Mouse (Mus musculus): ENCODE data around the gene Slc9c1. TPM values are rescaled to one million over a fixed set of nuclear protein-coding genes. Genes with fewer than 3 reads are reported as not detected.

The Slc9c1 gene
- polyA plus RNA-seq, 1 experiment, result not detected

DNA sequence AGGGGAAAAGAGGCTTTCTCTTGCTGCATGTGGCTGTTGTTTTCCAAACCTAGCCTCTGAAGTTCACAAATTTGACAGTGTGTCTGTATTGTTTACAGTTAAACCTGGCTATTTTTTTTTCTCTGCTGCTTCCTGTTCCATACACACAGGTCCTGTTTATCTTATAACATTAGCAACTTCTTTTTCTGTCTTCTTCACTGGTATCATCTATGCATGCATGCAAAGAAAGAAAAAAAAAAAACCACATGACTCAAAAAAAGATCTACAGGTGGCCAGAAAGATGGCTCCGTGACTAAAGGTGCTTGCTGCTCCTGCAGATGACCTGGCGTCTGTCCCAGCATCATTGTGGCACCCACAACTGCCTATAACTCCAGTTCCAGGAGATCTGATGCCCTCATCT lies 90.2 kb downstream of the Slc9c1 start:
- Histone ChIP-seq H3K9me3 (replicated peaks; ENCODE audit: control insufficient read depth, insufficient read depth, low read length, poor library complexity, severe bottlenecking) (no peaks in the 10 kb centered on the region), H3K9ac (ENCODE audit: low read depth, poor library complexity, severe bottlenecking) (no peak overlapping the region), H3K36me3 (ENCODE audit: control insufficient read depth, insufficient read depth, low read length, poor library complexity, severe bottlenecking) (no peaks in the 10 kb centered on the region), H3K4me3 (ENCODE audit: low read depth, low read length) (no peak overlapping the region), H3K27ac (ENCODE audit: insufficient read depth, low read length) (no peak overlapping the region), H3K4me1 (ENCODE audit: control insufficient read depth, insufficient read depth, low read length) (no peaks in the 10 kb centered on the region), H3K27me3 (ENCODE audit: control insufficient read depth, insufficient read depth, low read length, poor library complexity, severe bottlenecking) (no peaks in the 10 kb centered on the region)
- TF ChIP-seq EP300 (IDR thresholded peaks at IDR 0.05; ENCODE audit: insufficient read depth, low read depth, low read length) (no peak), CTCF (IDR thresholded peaks at IDR 0.05; ENCODE audit: low read depth, low read length) (no peak), POLR2A (IDR thresholded peaks at IDR 0.05; ENCODE audit: insufficient read depth, low read length) (no peak)

DNA sequence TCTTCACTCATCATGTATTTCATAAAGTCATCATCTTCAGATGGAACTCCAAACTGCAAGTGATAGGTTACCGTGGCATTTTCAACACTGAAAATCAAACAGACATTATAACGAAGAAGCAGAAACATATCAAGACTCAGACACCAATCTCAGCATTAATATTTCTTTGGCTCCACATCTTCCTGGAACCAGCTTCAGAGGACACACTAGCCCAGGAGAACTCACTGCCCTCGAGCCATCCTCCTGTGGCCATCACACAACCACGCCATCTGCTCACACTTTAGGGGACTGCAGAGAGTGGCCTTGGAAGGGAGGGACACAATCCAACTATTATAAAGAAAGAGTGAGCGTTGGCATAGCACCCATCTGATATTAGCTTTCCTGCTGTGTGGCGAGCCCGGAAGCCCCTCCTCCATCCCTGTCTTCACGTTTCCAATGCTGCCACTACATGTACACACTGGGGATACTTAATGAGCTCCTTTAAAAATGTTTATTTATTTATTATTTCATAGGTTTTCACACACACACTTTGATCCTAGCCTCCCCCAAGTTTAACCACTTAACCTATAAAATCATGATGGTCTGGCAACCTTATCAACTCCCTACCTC lies 94.5 kb downstream of the Slc9c1 start:
- no peak overlapping the region for H3K27ac ChIP-seq (ENCODE audit: insufficient read depth, low read length)
- no peaks in the 10 kb centered on the region for H3K36me3 ChIP-seq (ENCODE audit: control insufficient read depth, insufficient read depth, low read length, poor library complexity, severe bottlenecking)
- H3K4me1 ChIP-seq (ENCODE audit: control insufficient read depth, insufficient read depth, low read length), result no peaks in the 10 kb centered on the region
- no peaks in the 10 kb centered on the region for H3K9me3 ChIP-seq (replicated peaks; ENCODE audit: control insufficient read depth, insufficient read depth, low read length, poor library complexity, severe bottlenecking)
- H3K4me3 ChIP-seq (ENCODE audit: low read depth, low read length), result no peak overlapping the region
- no peaks in the 10 kb centered on the region for H3K27me3 ChIP-seq (ENCODE audit: control insufficient read depth, insufficient read depth, low read length, poor library complexity, severe bottlenecking)
- TF ChIP-seq POLR2A (IDR thresholded peaks at IDR 0.05; ENCODE audit: insufficient read depth, low read length) (no peak), CTCF (IDR thresholded peaks at IDR 0.05; ENCODE audit: low read depth, low read length) (no peak), EP300 (IDR thresholded peaks at IDR 0.05; ENCODE audit: insufficient read depth, low read depth, low read length) (no peak)
- H3K9ac ChIP-seq (ENCODE audit: low read depth, poor library complexity, severe bottlenecking), result no peak overlapping the region

DNA sequence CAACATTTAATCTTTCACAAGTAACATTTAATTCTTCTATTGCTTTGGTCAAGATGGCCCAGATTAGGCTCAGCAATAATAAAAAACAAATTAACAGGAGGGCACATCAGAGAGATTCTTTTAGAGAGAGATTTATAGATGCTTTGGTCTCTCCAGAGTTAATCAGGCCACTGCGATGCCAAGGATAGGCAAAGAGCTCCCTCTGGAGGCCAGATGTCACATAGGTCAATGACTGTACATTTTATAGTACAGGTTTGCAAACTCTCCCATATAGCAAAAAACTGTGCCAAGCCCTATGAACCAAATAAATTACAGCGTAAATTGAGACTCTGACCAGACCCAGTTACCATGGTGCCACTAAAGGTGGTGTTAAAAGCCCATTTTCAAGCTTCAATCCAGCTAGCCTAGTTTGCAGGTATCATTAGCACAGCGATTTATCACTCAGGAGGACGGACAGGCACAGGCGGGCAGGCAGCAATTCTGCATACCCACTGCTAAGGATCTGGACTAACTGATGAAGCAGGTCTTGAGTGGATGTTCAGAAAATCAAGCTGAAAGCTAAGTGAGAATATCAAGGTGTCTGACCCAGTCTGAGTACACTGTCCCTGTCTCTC lies 95.3 kb downstream of the Slc9c1 start:
- H3K36me3 ChIP-seq (ENCODE audit: control insufficient read depth, insufficient read depth, low read length, poor library complexity, severe bottlenecking), result no peaks in the 10 kb centered on the region
- no peaks in the 10 kb centered on the region for H3K4me1 ChIP-seq (ENCODE audit: control insufficient read depth, insufficient read depth, low read length)
- no peak overlapping the region for H3K27ac ChIP-seq (ENCODE audit: insufficient read depth, low read length)
- no peaks in the 10 kb centered on the region for H3K9me3 ChIP-seq (replicated peaks; ENCODE audit: control insufficient read depth, insufficient read depth, low read length, poor library complexity, severe bottlenecking)
- no peaks in the 10 kb centered on the region for H3K27me3 ChIP-seq (ENCODE audit: control insufficient read depth, insufficient read depth, low read length, poor library complexity, severe bottlenecking)
- no peak overlapping the region for H3K4me3 ChIP-seq (ENCODE audit: low read depth, low read length)
- no peak for TF ChIP-seq POLR2A (IDR thresholded peaks at IDR 0.05; ENCODE audit: insufficient read depth, low read length)
- peak; percentile 23 for TF ChIP-seq CTCF (IDR thresholded peaks at IDR 0.05; ENCODE audit: low read depth, low read length)
- H3K9ac ChIP-seq (ENCODE audit: low read depth, poor library complexity, severe bottlenecking), result no peak overlapping the region

DNA sequence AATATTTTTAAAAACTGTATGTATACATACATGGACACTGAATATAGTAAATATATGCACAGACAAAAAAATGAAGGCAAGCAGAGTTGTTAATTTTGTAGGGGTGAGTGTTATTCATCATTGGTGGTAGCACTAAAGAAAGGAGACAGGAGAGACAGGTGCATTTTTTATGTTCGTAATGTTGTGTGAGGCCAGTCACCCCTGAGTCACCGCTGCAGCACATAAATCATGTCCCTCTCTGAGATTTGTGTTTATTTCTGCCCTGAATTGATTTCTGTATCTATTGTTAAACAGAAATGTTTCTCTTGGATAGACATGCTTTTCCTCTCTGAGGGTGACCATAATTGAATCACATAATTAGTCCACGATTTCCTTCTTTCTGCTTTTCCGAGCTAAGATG lies 97.3 kb downstream of the Slc9c1 start:
- TF ChIP-seq POLR2A (IDR thresholded peaks at IDR 0.05; ENCODE audit: insufficient read depth, low read length) (no peak), EP300 (IDR thresholded peaks at IDR 0.05; ENCODE audit: insufficient read depth, low read depth, low read length) (no peak), CTCF (IDR thresholded peaks at IDR 0.05; ENCODE audit: low read depth, low read length) (no peak)

DNA sequence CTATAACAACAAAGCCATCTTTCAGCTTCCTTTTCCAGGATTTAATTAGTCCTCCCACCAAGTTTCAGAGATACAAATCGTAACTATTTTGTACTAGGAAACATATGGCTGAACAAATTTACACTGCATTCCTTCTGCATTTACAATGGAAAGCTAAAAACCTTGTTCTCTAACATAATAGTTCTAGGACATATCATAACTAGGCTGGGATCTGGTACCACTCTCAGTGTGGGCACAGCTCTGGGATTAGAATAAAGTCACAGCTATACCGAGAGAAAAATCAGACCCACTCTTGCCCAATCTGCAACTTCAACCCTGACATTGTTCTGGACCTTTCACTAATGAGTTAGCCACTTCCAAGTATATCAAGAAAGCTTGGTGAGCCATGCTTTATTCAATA lies 100.7 kb downstream of the Slc9c1 start:
- Histone ChIP-seq H3K27me3 (ENCODE audit: control insufficient read depth, insufficient read depth, low read length, poor library complexity, severe bottlenecking) (no peaks in the 10 kb centered on the region), H3K9ac (ENCODE audit: low read depth, poor library complexity, severe bottlenecking) (no peak overlapping the region), H3K4me1 (ENCODE audit: control insufficient read depth, insufficient read depth, low read length) (no peaks in the 10 kb centered on the region), H3K4me3 (ENCODE audit: low read depth, low read length) (no peak overlapping the region), H3K27ac (ENCODE audit: insufficient read depth, low read length) (no peak overlapping the region), H3K36me3 (ENCODE audit: control insufficient read depth, insufficient read depth, low read length, poor library complexity, severe bottlenecking) (no peaks in the 10 kb centered on the region), H3K9me3 (replicated peaks; ENCODE audit: control insufficient read depth, insufficient read depth, low read length, poor library complexity, severe bottlenecking) (no peaks in the 10 kb centered on the region)
- no peak for TF ChIP-seq EP300 (IDR thresholded peaks at IDR 0.05; ENCODE audit: insufficient read depth, low read depth, low read length)
- TF ChIP-seq CTCF (IDR thresholded peaks at IDR 0.05; ENCODE audit: low read depth, low read length), result no peak
- no peak for TF ChIP-seq POLR2A (IDR thresholded peaks at IDR 0.05; ENCODE audit: insufficient read depth, low read length)

More for the DNA sequence above, 97.3 kb downstream of the Slc9c1 start:
- no peaks in the 10 kb centered on the region for H3K36me3 ChIP-seq (ENCODE audit: control insufficient read depth, insufficient read depth, low read length, poor library complexity, severe bottlenecking)
- H3K27ac ChIP-seq (ENCODE audit: insufficient read depth, low read length), result no peak overlapping the region
- H3K4me1 ChIP-seq (ENCODE audit: control insufficient read depth, insufficient read depth, low read length), result no peaks in the 10 kb centered on the region
- no peaks in the 10 kb centered on the region for H3K9me3 ChIP-seq (replicated peaks; ENCODE audit: control insufficient read depth, insufficient read depth, low read length, poor library complexity, severe bottlenecking)
- no peak overlapping the region for H3K4me3 ChIP-seq (ENCODE audit: low read depth, low read length)
- no peaks in the 10 kb centered on the region for H3K27me3 ChIP-seq (ENCODE audit: control insufficient read depth, insufficient read depth, low read length, poor library complexity, severe bottlenecking)
- H3K9ac ChIP-seq (ENCODE audit: low read depth, poor library complexity, severe bottlenecking), result no peak overlapping the region

DNA sequence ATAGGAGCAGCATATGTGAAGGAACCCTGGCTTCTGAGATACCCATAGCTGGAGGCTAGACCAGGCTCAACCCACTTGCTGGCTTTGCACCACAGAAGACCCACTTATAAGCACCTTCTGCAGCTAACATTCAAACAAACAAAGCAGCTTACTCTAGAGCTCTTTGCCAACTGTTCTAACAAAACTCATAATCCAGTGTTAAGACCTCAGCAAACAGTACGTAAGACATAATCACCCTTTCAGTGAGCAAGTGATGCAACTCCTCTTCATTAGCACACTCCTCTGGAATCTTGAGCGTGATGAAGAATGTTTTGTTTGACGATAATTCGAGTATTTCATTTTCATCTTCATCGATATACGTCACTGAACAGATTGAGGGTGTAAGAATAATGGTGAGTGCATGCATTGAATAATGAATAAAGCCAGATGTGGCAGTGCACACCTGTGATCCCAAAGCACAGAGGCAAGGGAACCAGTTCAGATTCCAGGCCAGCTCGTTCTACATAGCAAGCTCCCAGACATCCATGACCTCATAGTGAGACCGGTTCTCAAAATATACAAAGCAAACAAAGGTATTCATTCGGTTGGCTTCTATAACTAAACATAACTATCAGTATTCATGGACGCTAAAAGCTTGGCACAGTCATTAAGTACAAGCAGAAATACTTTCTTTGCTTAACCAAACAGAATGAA lies 105.1 kb downstream of the Slc9c1 start:
- no peaks in the 10 kb centered on the region for H3K4me1 ChIP-seq (ENCODE audit: control insufficient read depth, insufficient read depth, low read length)
- no peak overlapping the region for H3K9ac ChIP-seq (ENCODE audit: low read depth, poor library complexity, severe bottlenecking)
- H3K9me3 ChIP-seq (replicated peaks; ENCODE audit: control insufficient read depth, insufficient read depth, low read length, poor library complexity, severe bottlenecking), result no peaks in the 10 kb centered on the region
- H3K36me3 ChIP-seq (ENCODE audit: control insufficient read depth, insufficient read depth, low read length, poor library complexity, severe bottlenecking), result no peaks in the 10 kb centered on the region
- no peak overlapping the region for H3K4me3 ChIP-seq (ENCODE audit: low read depth, low read length)
- no peak overlapping the region for H3K27ac ChIP-seq (ENCODE audit: insufficient read depth, low read length)
- no peaks in the 10 kb centered on the region for H3K27me3 ChIP-seq (ENCODE audit: control insufficient read depth, insufficient read depth, low read length, poor library complexity, severe bottlenecking)
- TF ChIP-seq CTCF (IDR thresholded peaks at IDR 0.05; ENCODE audit: low read depth, low read length), result no peak
- no peak for TF ChIP-seq EP300 (IDR thresholded peaks at IDR 0.05; ENCODE audit: insufficient read depth, low read depth, low read length)
- TF ChIP-seq POLR2A (IDR thresholded peaks at IDR 0.05; ENCODE audit: insufficient read depth, low read length), result no peak

All from ES-Bruce4 (cell line).